Mouse (Mus musculus) heart, postnatal 0 days (tissue): ENCODE measurements around the gene Tbc1d2b.

Experiments used
- CTCF ChIP-seq: IDR thresholded peaks from 2 replicates; pipeline ENCODE4 v1.5.1; 2016; ENCODE audit warnings: antibody characterized with exemption, control low read depth, low read depth
- EP300 ChIP-seq: IDR thresholded peaks from 2 replicates; pipeline ENCODE4 v1.6.1; 2016; ENCODE audit warnings: antibody characterized with exemption, low read depth

DNA sequence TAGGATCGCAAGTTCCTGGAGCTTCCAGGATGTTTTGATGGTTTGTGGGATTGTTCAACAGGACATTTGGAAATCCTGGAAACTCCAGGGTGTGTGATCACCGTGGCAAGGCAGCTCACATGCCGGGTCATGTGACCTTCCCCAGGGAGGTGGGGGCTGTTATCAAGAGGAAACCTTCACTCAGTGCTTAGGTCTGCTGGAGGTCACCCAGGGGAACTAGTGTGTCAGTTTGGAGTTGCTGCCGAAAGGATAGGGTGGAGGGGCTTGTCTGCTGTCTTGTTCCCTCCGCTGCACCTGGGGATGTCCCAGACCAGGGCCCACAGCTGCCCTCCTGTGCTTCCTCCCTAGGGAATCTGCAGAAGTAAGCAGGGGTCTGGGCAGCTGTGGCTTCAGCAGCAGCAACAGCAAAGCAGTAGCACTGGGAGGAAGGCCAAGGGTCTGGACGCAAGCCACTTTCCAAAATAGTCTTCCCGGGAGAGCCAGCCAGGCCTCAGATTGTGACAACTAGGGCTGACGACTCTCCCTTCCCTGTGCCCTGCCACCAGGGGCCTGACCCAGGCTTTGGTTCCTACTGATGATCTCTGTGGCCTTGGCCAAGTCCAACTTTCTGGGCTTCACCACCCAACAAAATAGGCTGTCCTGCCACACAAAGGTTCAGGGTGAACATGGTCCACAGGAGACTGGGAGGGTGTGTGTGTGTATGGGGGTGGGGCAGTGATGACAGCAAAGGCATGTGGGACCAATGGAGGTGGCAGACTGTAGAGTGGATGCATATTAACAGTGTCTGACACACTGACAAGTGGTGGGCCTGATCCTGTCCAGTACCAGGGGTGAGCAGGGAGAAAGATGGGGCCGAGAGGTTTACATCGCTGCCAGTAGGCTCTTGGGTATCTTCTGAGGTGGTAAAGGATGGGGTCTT lies 71.8 kb downstream of the Tbc1d2b start:
- TF ChIP-seq CTCF (no peak), EP300 (peak; percentile 59; the same call in 1 of the 2 replicates)
